Mouse (Mus musculus) kidney, postnatal 36 days (tissue): ENCODE data around the gene Cyp19a1.

Experiments used
- DNase-seq, 2 experiments: peaks; one replicate each; pipeline ENCODE4 v3.0.0; 2021 to 2022; ENCODE audit warnings: mixed read lengths in 2 of 2

Gene Cyp19a1

GRCm38 (mm10) chr9:54268010-54268409, at the start of gene Cyp19a1:
TSS of gene Cyp19a1 (minus strand) at chr9:54268110.
- DNase-seq = no peak

- DNase-seq = no peak
These were observed 48.5 kb upstream of the Cyp19a1 start for GRCm38 (mm10) chr9:54316363-54316762.

GRCm38 (mm10) chr9:54308751-54309358, 40.9 kb upstream of the Cyp19a1 start:
- DNase-seq = no peak

GRCm38 (mm10) chr9:54308209-54308608, 40.3 kb upstream of the Cyp19a1 start:
- DNase-seq = no peak

- no peak for DNase-seq
These were observed 33.3 kb upstream of the Cyp19a1 start for GRCm38 (mm10) chr9:54301255-54301654.

GRCm38 (mm10) chr9:54299792-54300191, 31.9 kb upstream of the Cyp19a1 start:
- DNase-seq = peak; percentile 1 to 23

- no peak for DNase-seq
These were observed 31.5 kb upstream of the Cyp19a1 start for GRCm38 (mm10) chr9:54299389-54299788.

GRCm38 (mm10) chr9:54287804-54288203, 19.9 kb upstream of the Cyp19a1 start:
- no peak for DNase-seq

GRCm38 (mm10) chr9:54286331-54286987, 18.5 kb upstream of the Cyp19a1 start, which contains the start of gene Gldn:
TSS of gene Gldn (plus strand) at chr9:54286486.
- no peak for DNase-seq

GRCm38 (mm10) chr9:54279046-54279589, 11.2 kb upstream of the Cyp19a1 start:
- no peak for DNase-seq

- no peak for DNase-seq
These were observed 7.4 kb upstream of the Cyp19a1 start for GRCm38 (mm10) chr9:54275283-54275682.

GRCm38 (mm10) chr9:54270889-54271288, 3.0 kb upstream of the Cyp19a1 start:
- DNase-seq = peak in 1 of 2 experiments; percentile 18

GRCm38 (mm10) chr9:54269987-54270386, 2.1 kb upstream of the Cyp19a1 start:
- no peak for DNase-seq

- no peak for DNase-seq
These were observed 3.2 kb downstream of the Cyp19a1 start for GRCm38 (mm10) chr9:54264754-54265153.

- no peak for DNase-seq
These were observed 22.8 kb downstream of the Cyp19a1 start for GRCm38 (mm10) chr9:54244869-54245665.

- no peak for DNase-seq
These were observed 40.3 kb downstream of the Cyp19a1 start for GRCm38 (mm10) chr9:54227580-54227979.

- no peak for DNase-seq
These were observed 51.4 kb downstream of the Cyp19a1 start for GRCm38 (mm10) chr9:54216511-54216910.

- no peak for DNase-seq
These were observed 53.0 kb downstream of the Cyp19a1 start for GRCm38 (mm10) chr9:54214881-54215280.

- no peak for DNase-seq
These were observed 73.1 kb downstream of the Cyp19a1 start for GRCm38 (mm10) chr9:54194790-54195189.

GRCm38 (mm10) chr9:54191435-54191834, 76.5 kb downstream of the Cyp19a1 start:
- DNase-seq = no peak

GRCm38 (mm10) chr9:54182484-54182883, 85.4 kb downstream of the Cyp19a1 start:
- DNase-seq = no peak

- peak; percentile 15 to 66 for DNase-seq
These were observed 86.6 kb downstream of the Cyp19a1 start for GRCm38 (mm10) chr9:54181330-54181729.

GRCm38 (mm10) chr9:54180216-54180615, 87.7 kb downstream of the Cyp19a1 start:
- no peak for DNase-seq
